Mouse (Mus musculus) testis, adult 2 months (tissue): ENCODE results near the gene Gm7682. TPM values are rescaled to one million over a fixed set of nuclear protein-coding genes. Genes with fewer than 3 reads are reported as not detected.
"Not testable (repeated sequence)": the region's sequence is repeated elsewhere in the genome, so short reads cannot be mapped to it uniquely, and the experiment has no call there.

Experiments used
- H3K27ac ChIP-seq: fragments of 200-500 bp; 2 replicates; pipeline ENCODE4 v1.5.1; 2012; ENCODE audit warnings: low read depth, low read length; ENCODE audit not compliant: control insufficient read depth, insufficient read depth
- H3K27me3 ChIP-seq: fragments of 200-500 bp; 2 replicates; pipeline ENCODE4 v1.6.1; 2012; ENCODE audit warnings: mild to moderate bottlenecking, low read length, moderate library complexity; ENCODE audit not compliant: control insufficient read depth, insufficient read depth
- H3K36me3 ChIP-seq: fragments of 200-500 bp; 2 replicates; pipeline ENCODE4 v1.6.1; 2012; ENCODE audit warnings: mild to moderate bottlenecking, low read length; ENCODE audit not compliant: control insufficient read depth, insufficient read depth
- H3K4me1 ChIP-seq: fragments of 200-500 bp; 2 replicates; pipeline ENCODE4 v1.6.1; 2012; ENCODE audit warnings: low read length; ENCODE audit not compliant: control insufficient read depth, insufficient read depth
- H3K4me3 ChIP-seq: fragments of 200-500 bp; 2 replicates; pipeline ENCODE4 v1.5.1; 2012; ENCODE audit warnings: low read depth, mild to moderate bottlenecking, low read length, moderate library complexity, mixed read lengths; ENCODE audit not compliant: control insufficient read depth
- polyA plus RNA-seq: library from polyadenylated mRNA; depleted of rRNA; stranded (reverse); fragments of >200 nt; gene quantifications from 2 replicates; pipeline ENCODE4 v1.2.3, GENCODE M21; 2012; rRNA removed

The Gm7682 gene
- not detected in 2 replicates for polyA plus RNA-seq

GRCm38 (mm10) chr5:94445484-94445883 lies at the start of gene Gm7682:
TSS of gene Gm7682 (plus strand) at chr5:94445784.
- H3K27me3 ChIP-seq, H3K4me3 ChIP-seq, H3K36me3 ChIP-seq, H3K4me1 ChIP-seq, H3K27ac ChIP-seq: not testable (repeated sequence)

Other genes starting within 250 kb of the Gm7682 start
- gene Gm3106, start 227.8 kb upstream of the Gm7682 start, polyA plus RNA-seq = not detected in 2 replicates
- not detected in 2 replicates for gene A430089I19Rik, start 139.0 kb upstream of the Gm7682 start, polyA plus RNA-seq
- gene Gm6502, start 131.3 kb upstream of the Gm7682 start, polyA plus RNA-seq = not detected in 2 replicates
- gene AA792892, start 106.0 kb upstream of the Gm7682 start, polyA plus RNA-seq = not detected in 2 replicates
- not detected in 2 replicates for gene Gm3139, start 80.5 kb downstream of the Gm7682 start, polyA plus RNA-seq
- gene Gm3147, start 170.6 kb downstream of the Gm7682 start, polyA plus RNA-seq = not detected in 2 replicates
- not detected in 2 replicates for gene Gm6509, start 178.2 kb downstream of the Gm7682 start, polyA plus RNA-seq
- gene Gm6205, start 202.6 kb downstream of the Gm7682 start, polyA plus RNA-seq = not detected in 2 replicates